Mouse (Mus musculus): Measurements from ENCODE around the gene Padi6. TPM values are rescaled to one million over a fixed set of nuclear protein-coding genes. Genes with fewer than 3 reads are reported as not detected.
A peak's percentile ranks its signal among the peaks of the same experiment; 100 is the strongest.

Padi6 gene
- total and polyA plus RNA-seq, 2 experiments from 2014 or later, result 0.11 to 0.58 TPM

GRCm38 (mm10) chr4:140784292-140784945 lies 42.0 kb upstream of the Padi6 start:
- Histone ChIP-seq H3K36me3 (ENCODE audit: insufficient read depth, low read length) (no peaks in the 10 kb centered on the region), H3K4me2 (ENCODE audit: low read depth, low read length) (no peak overlapping the region), H3K27me3 (ENCODE audit: insufficient read depth, low read length) (no peaks in the 10 kb centered on the region), H3K4me3 (ENCODE audit: low read length) (no peak overlapping the region), H3K9ac (replicated peaks; ENCODE audit: low read length) (no peak overlapping the region), H3K27ac (no peak overlapping the region), H3K9me3 (ENCODE audit: low read length) (no peaks in the 10 kb centered on the region), H3K4me1 (ENCODE audit: insufficient read depth, low read length) (no peaks in the 10 kb centered on the region)
- ATAC-seq, result no peak
- TF ChIP-seq CTCF (IDR thresholded peaks at IDR 0.05; ENCODE audit: low read depth), result 0 out of 2 replicates have a peak, but pooled peaks have one; percentile 1
- WGBS, result 91% methylated on average over 9 of the region's 9 CpGs
- no peak for DNase-seq (ENCODE audit: low spot score)

- H3K36me3 ChIP-seq (ENCODE audit: insufficient read depth, low read length), result no peaks in the 10 kb centered on the region
- DNase-seq (ENCODE audit: low spot score), result no peak
- no peak overlapping the region for H3K4me2 ChIP-seq (ENCODE audit: low read depth, low read length)
- H3K4me3 ChIP-seq (ENCODE audit: low read length), result no peak overlapping the region
- no peak for TF ChIP-seq CTCF (IDR thresholded peaks at IDR 0.05; ENCODE audit: low read depth)
- H3K27me3 ChIP-seq (ENCODE audit: insufficient read depth, low read length), result no peaks in the 10 kb centered on the region
- no peak for ATAC-seq
- WGBS, result 92% methylated on average over 9 of the region's 9 CpGs
- H3K9ac ChIP-seq (replicated peaks; ENCODE audit: low read length), result no peak overlapping the region
- no peak overlapping the region for H3K27ac ChIP-seq
- no peaks in the 10 kb centered on the region for H3K9me3 ChIP-seq (ENCODE audit: low read length)
- no peaks in the 10 kb centered on the region for H3K4me1 ChIP-seq (ENCODE audit: insufficient read depth, low read length)
Observed at GRCm38 (mm10) chr4:140782821-140783220, 40.4 kb upstream of the Padi6 start.

GRCm38 (mm10) chr4:140780507-140780906 lies 38.1 kb upstream of the Padi6 start:
- Histone ChIP-seq H3K4me1 (ENCODE audit: insufficient read depth, low read length) (no peaks in the 10 kb centered on the region), H3K9ac (replicated peaks; ENCODE audit: low read length) (no peak overlapping the region), H3K9me3 (ENCODE audit: low read length) (no peaks in the 10 kb centered on the region), H3K27me3 (ENCODE audit: insufficient read depth, low read length) (no peaks in the 10 kb centered on the region), H3K4me3 (ENCODE audit: low read length) (no peak overlapping the region), H3K27ac (no peak overlapping the region), H3K36me3 (ENCODE audit: insufficient read depth, low read length) (no peaks in the 10 kb centered on the region), H3K4me2 (ENCODE audit: low read depth, low read length) (no peak overlapping the region)
- TF ChIP-seq CTCF (IDR thresholded peaks at IDR 0.05; ENCODE audit: low read depth), result no peak
- DNase-seq (ENCODE audit: low spot score), result peak; percentile 6
- no peak for ATAC-seq
- WGBS, result 76% methylated on average over 14 of the region's 14 CpGs

DNA sequence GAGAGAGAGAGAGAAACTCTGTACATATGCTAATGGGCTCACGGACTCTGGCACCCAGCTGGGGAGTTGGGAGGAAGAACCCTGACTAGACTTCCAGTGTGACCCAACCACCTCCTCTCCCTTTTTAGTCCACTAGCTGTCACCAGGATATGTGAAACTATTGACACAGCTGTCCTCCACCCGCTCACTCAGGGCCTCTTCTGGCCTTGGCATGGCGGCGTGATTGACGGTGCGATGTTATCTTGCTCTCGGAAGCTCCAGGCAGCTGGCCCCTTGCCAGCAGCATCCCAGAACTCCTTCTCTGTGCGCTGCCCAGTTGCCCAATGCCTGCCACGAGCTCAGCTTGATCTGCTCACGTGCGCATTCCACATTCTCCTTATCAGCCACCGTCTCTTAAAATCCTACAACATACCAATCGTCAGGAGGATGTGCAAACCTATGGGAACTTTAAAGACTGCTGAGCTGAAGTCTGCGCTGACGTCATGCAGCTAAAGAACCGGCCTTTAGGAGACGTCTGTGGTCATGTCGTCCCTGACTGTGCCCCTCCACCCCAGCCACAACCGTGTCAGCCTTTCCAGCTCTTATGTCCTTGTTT lies 37.5 kb upstream of the Padi6 start:
- peak; percentile 56 for DNase-seq (ENCODE audit: low spot score)
- no peak for TF ChIP-seq CTCF (IDR thresholded peaks at IDR 0.05; ENCODE audit: low read depth)
- Histone ChIP-seq H3K9ac (replicated peaks; ENCODE audit: low read length) (no peak overlapping the region), H3K27ac (no peak overlapping the region), H3K4me3 (ENCODE audit: low read length) (no peak overlapping the region), H3K36me3 (ENCODE audit: insufficient read depth, low read length) (no peaks in the 10 kb centered on the region), H3K27me3 (ENCODE audit: insufficient read depth, low read length) (no peaks in the 10 kb centered on the region), H3K4me1 (ENCODE audit: insufficient read depth, low read length) (no peaks in the 10 kb centered on the region), H3K4me2 (ENCODE audit: low read depth, low read length) (no peak overlapping the region), H3K9me3 (ENCODE audit: low read length) (no peaks in the 10 kb centered on the region)
- no peak for ATAC-seq
- WGBS, result 29% methylated on average over 19 of the region's 19 CpGs

DNA sequence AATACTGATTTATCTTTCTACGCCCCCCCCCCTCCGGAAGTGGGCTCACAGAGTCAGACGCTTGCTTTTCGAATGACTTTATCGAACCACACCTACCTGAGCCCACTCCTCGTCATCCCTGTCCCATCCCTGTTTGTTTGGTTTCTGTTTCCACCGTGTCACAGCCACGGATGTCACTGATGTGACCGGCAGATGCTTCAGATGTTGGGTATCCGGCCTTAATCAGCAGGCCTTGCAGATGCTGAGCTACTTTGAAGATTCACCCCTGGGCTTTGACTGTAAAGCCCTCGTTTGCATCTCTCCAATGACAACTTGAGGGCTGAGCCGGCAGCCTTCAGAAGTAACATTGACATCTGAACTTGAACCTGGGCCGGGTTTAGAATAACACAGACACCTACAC lies 34.2 kb upstream of the Padi6 start:
- H3K27me3 ChIP-seq (ENCODE audit: insufficient read depth, low read length), result no peaks in the 10 kb centered on the region
- WGBS, result 79% methylated on average over 13 of the region's 13 CpGs

DNA sequence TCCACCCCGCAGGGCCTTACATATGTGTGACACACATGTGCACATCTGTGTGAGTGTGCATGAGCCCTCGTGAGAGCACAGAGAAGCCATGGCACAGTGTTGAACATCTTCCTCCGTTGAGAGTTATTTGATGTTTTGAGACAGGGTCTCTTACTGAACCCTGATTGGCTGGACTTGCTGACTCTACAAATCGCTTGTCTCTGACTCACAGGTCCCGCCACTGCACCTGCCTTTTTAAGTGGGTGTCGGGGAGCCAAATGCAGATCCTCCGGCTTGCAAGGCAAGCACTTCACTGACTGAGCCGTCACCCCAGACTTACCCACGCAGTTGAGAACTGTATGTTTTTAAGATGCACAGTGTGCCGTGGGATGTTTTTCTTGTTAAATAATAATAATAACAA lies 33.4 kb upstream of the Padi6 start:
- Histone ChIP-seq H3K9ac (replicated peaks; ENCODE audit: low read length) (no peak overlapping the region), H3K27ac (no peak overlapping the region), H3K9me3 (ENCODE audit: low read length) (no peaks in the 10 kb centered on the region), H3K4me1 (ENCODE audit: insufficient read depth, low read length) (no peaks in the 10 kb centered on the region), H3K36me3 (ENCODE audit: insufficient read depth, low read length) (no peaks in the 10 kb centered on the region), H3K4me3 (ENCODE audit: low read length) (no peak overlapping the region), H3K4me2 (ENCODE audit: low read depth, low read length) (no peak overlapping the region), H3K27me3 (ENCODE audit: insufficient read depth, low read length) (no peaks in the 10 kb centered on the region)
- no peak for DNase-seq (ENCODE audit: low spot score)
- 88% methylated on average over 10 of the region's 10 CpGs for WGBS
- no peak for TF ChIP-seq CTCF (IDR thresholded peaks at IDR 0.05; ENCODE audit: low read depth)
- ATAC-seq, result no peak

More for the DNA sequence above, 34.2 kb upstream of the Padi6 start:
- DNase-seq (ENCODE audit: low spot score), result no peak
- no peak for TF ChIP-seq CTCF (IDR thresholded peaks at IDR 0.05; ENCODE audit: low read depth)
- no peak overlapping the region for H3K4me2 ChIP-seq (ENCODE audit: low read depth, low read length)
- no peaks in the 10 kb centered on the region for H3K36me3 ChIP-seq (ENCODE audit: insufficient read depth, low read length)
- no peaks in the 10 kb centered on the region for H3K4me1 ChIP-seq (ENCODE audit: insufficient read depth, low read length)
- no peaks in the 10 kb centered on the region for H3K9me3 ChIP-seq (ENCODE audit: low read length)
- no peak overlapping the region for H3K27ac ChIP-seq
- H3K4me3 ChIP-seq (ENCODE audit: low read length), result no peak overlapping the region
- no peak overlapping the region for H3K9ac ChIP-seq (replicated peaks; ENCODE audit: low read length)
- no peak for ATAC-seq

DNA sequence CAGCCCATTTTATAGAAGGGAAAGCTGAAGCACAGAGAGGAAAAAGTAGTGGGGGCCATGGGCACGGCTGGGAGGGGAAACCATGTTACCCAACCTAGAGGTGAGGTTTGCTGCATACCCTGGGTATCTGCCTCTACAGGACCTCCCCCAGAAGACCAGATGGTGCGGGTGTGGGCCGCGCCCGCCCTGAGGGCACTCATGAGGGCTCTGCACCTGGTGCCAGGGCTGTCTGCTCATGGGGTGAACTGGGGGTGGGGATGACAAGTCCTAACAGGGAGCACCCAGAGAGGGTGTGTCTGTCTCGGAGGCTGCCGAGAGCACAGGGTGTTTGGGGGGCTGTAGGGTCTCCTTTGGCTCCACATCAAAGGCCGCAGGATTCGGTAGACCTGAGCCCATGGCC lies 32.5 kb upstream of the Padi6 start:
- no peak overlapping the region for H3K27ac ChIP-seq
- no peak for TF ChIP-seq CTCF (IDR thresholded peaks at IDR 0.05; ENCODE audit: low read depth)
- no peaks in the 10 kb centered on the region for H3K27me3 ChIP-seq (ENCODE audit: insufficient read depth, low read length)
- DNase-seq (ENCODE audit: low spot score) (no peak), ATAC-seq (no peak)
- H3K9me3 ChIP-seq (ENCODE audit: low read length), result no peaks in the 10 kb centered on the region
- H3K4me1 ChIP-seq (ENCODE audit: insufficient read depth, low read length), result no peaks in the 10 kb centered on the region
- no peak overlapping the region for H3K9ac ChIP-seq (replicated peaks; ENCODE audit: low read length)
- 85% methylated on average over 9 of the region's 9 CpGs for WGBS
- H3K4me3 ChIP-seq (ENCODE audit: low read length), result no peak overlapping the region
- no peaks in the 10 kb centered on the region for H3K36me3 ChIP-seq (ENCODE audit: insufficient read depth, low read length)
- no peak overlapping the region for H3K4me2 ChIP-seq (ENCODE audit: low read depth, low read length)
